Mouse (Mus musculus) T-cell, adult 2 months (primary cell): ENCODE results near the gene Arhgap30.

ENCODE experiments used
- DNase-seq: peaks from one replicate; pipeline ENCODE4 v3.0.0; 2022; ENCODE audit warnings: low spot score

Gene Arhgap30

GRCm38 (mm10) chr1:171378298-171378697 lies 10.5 kb upstream of the Arhgap30 start:
- DNase-seq: no peak

GRCm38 (mm10) chr1:171379935-171380599 lies 8.7 kb upstream of the Arhgap30 start:
- DNase-seq: peak; percentile 81

- no peak for DNase-seq
Measured at GRCm38 (mm10) chr1:171382096-171382620, 6.6 kb upstream of the Arhgap30 start.

GRCm38 (mm10) chr1:171384361-171384760 lies 4.4 kb upstream of the Arhgap30 start:
- no peak for DNase-seq

GRCm38 (mm10) chr1:171385171-171385570 lies 3.6 kb upstream of the Arhgap30 start:
- no peak for DNase-seq

- DNase-seq: peak; percentile 55
Measured at GRCm38 (mm10) chr1:171387099-171387498, 1.7 kb upstream of the Arhgap30 start.

GRCm38 (mm10) chr1:171390101-171390500 lies 1.3 kb downstream of the Arhgap30 start:
- DNase-seq: peak; percentile 89

- DNase-seq: no peak
Measured at GRCm38 (mm10) chr1:171401821-171402220, 13.1 kb downstream of the Arhgap30 start.

GRCm38 (mm10) chr1:171402991-171403390 lies 14.2 kb downstream of the Arhgap30 start:
- DNase-seq: no peak

GRCm38 (mm10) chr1:171407263-171407662 lies 18.5 kb downstream of the Arhgap30 start:
- no peak for DNase-seq

- DNase-seq: no peak
Measured at GRCm38 (mm10) chr1:171410231-171410630, 21.5 kb downstream of the Arhgap30 start.

GRCm38 (mm10) chr1:171410947-171411484 lies 22.3 kb downstream of the Arhgap30 start, which contains the start of gene Usf1:
Usf1 (plus strand) TSS chr1:171411313.
- peak; percentile 97 for DNase-seq

- no peak for DNase-seq
Measured at GRCm38 (mm10) chr1:171411492-171411941, 22.8 kb downstream of the Arhgap30 start.

- peak; percentile 66 for DNase-seq
Measured at GRCm38 (mm10) chr1:171412001-171412441, 23.3 kb downstream of the Arhgap30 start.

- DNase-seq: peak; percentile 35
Measured at GRCm38 (mm10) chr1:171412446-171412845, 23.7 kb downstream of the Arhgap30 start.

GRCm38 (mm10) chr1:171413608-171414007 lies 24.9 kb downstream of the Arhgap30 start:
- no peak for DNase-seq

GRCm38 (mm10) chr1:171418660-171419059 lies 29.9 kb downstream of the Arhgap30 start, which contains the start of gene Tstd1:
Tstd1 (plus strand) TSS chr1:171418872.
- DNase-seq: no peak

GRCm38 (mm10) chr1:171419291-171419882 lies 30.6 kb downstream of the Arhgap30 start:
- DNase-seq: no peak

GRCm38 (mm10) chr1:171419905-171420304 lies 31.2 kb downstream of the Arhgap30 start:
- DNase-seq: no peak

- DNase-seq: no peak
Measured at GRCm38 (mm10) chr1:171422504-171423095, 33.8 kb downstream of the Arhgap30 start.

- DNase-seq: no peak
Measured at GRCm38 (mm10) chr1:171424638-171425037, 35.9 kb downstream of the Arhgap30 start.

- DNase-seq: no peak
Measured at GRCm38 (mm10) chr1:171425126-171425525, 36.4 kb downstream of the Arhgap30 start.
